Mouse (Mus musculus): ENCODE measurements around the gene Pygo2. TPM values are rescaled to one million over a fixed set of nuclear protein-coding genes. Genes with fewer than 3 reads are reported as not detected.
A peak's percentile ranks its signal among the peaks of the same experiment; 100 is the strongest.

Pygo2 gene
- 40.8 and 45.5 TPM in 2 replicates for polyA plus RNA-seq (2014; fragmentation: Nextera tagmentation; extraction: Ambion mirVana)

DNA sequence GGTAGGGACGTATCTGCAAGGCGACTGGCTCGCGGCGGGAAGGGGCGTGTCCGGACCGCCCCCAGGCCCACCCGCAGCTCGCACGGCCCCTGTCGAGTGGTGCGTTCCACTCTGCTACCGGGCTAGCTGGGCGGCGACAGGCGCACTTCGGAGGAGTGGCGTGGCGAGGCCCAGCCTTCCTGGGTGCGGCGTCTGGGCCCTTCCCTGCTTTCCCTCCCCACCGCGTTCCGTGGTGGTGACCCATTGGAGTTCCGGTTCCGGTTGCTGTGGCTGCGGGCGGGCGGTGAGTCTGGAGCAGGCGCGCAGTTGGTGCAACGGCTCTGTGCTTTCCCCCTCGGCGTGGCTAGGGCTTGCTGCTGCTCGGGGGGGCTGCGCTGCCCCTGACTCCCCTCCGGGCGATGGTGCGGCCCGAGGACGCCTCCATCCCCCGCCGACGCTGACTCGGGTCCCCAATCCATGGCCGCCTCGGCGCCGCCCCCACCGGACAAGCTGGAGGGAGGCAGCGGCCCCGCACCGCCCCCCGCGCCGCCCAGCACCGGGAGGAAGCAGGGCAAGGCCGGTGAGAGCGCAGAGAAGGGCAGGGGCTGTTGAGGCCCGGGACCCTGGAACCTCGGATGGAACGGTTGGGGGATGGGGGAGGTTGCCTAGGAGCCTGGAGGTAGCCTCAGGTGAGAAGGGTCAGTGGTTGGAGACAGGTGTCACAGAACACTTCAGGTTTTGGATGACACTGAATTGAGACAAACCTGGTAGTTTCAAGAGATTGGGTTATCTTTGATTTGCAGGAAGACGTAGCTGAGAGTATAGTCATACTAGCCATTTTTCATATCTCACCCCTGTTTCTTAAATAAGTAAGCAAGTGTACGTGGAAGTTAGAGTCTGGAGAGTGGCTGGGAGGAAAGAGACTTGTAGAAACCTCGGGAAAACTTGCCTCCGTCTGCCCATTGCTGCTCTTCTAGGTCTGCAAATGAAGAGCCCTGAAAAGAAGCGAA lies at the start of gene Pygo2:
Gene Pygo2, plus strand, starts transcription at position 44 of the 989 bp plus-strand sequence.
- ATAC-seq (replicated peaks; ENCODE audit: low FRiP score, low TSS enrichment, low read depth), result peak; percentile 97
- 2% methylated on average over 62 of the region's 68 CpGs for WGBS
- peaks cover 64% of the 10 kb centered on the region for H3K36me3 ChIP-seq (ENCODE audit: control insufficient read depth, insufficient read depth, low read length)

GRCm38 (mm10) chr3:89380291-89380690 lies 49.7 kb upstream of the Pygo2 start:
- WGBS, result 94% methylated on average over 14 of the region's 14 CpGs
- ATAC-seq (replicated peaks; ENCODE audit: low FRiP score, low TSS enrichment, low read depth), result no peak

More for the DNA sequence above, at the start of gene Pygo2:
- Histone ChIP-seq H3K4me1 (replicated peaks; ENCODE audit: control insufficient read depth, insufficient read depth, low read length) (peaks cover 10% of the 10 kb centered on the region), H3K27ac (ENCODE audit: low read depth) (peak within 1 kb of the TSS; percentile 86), H3K4me2 (ENCODE audit: low read length) (peak within 1 kb of the TSS; percentile 71), H3K9me3 (ENCODE audit: control insufficient read depth, low read length) (no peaks in the 10 kb centered on the region), H3K4me3 (ENCODE audit: low read depth, low read length) (peak within 1 kb of the TSS; percentile 98), H3K27me3 (replicated peaks; ENCODE audit: control insufficient read depth, insufficient read depth, low read length) (no peaks in the 10 kb centered on the region), H3K9ac (ENCODE audit: low read length) (peak within 1 kb of the TSS; percentile 90)
- peak; percentile 94 for DNase-seq (ENCODE audit: low spot score)

GRCm38 (mm10) chr3:89380711-89381110 lies 49.3 kb upstream of the Pygo2 start:
- Histone ChIP-seq H3K4me3 (ENCODE audit: low read depth, low read length) (no peak overlapping the region), H3K9ac (ENCODE audit: low read length) (no peak overlapping the region), H3K9me3 (ENCODE audit: control insufficient read depth, low read length) (no peaks in the 10 kb centered on the region), H3K36me3 (ENCODE audit: control insufficient read depth, insufficient read depth, low read length) (peaks cover 7% of the 10 kb centered on the region), H3K27me3 (replicated peaks; ENCODE audit: control insufficient read depth, insufficient read depth, low read length) (no peaks in the 10 kb centered on the region), H3K27ac (ENCODE audit: low read depth) (no peak overlapping the region), H3K4me1 (replicated peaks; ENCODE audit: control insufficient read depth, insufficient read depth, low read length) (peaks cover 22% of the 10 kb centered on the region), H3K4me2 (ENCODE audit: low read length) (no peak overlapping the region)
- no peak for DNase-seq (ENCODE audit: low spot score)
- 93% methylated on average over 18 of the region's 18 CpGs for WGBS
- no peak for ATAC-seq (replicated peaks; ENCODE audit: low FRiP score, low TSS enrichment, low read depth)

More at GRCm38 (mm10) chr3:89380291-89380690, 49.7 kb upstream of the Pygo2 start:
- H3K4me1 ChIP-seq (replicated peaks; ENCODE audit: control insufficient read depth, insufficient read depth, low read length), result peaks cover 18% of the 10 kb centered on the region
- no peak for DNase-seq (ENCODE audit: low spot score)
- no peak overlapping the region for H3K9ac ChIP-seq (ENCODE audit: low read length)
- H3K9me3 ChIP-seq (ENCODE audit: control insufficient read depth, low read length), result no peaks in the 10 kb centered on the region
- H3K27ac ChIP-seq (ENCODE audit: low read depth), result no peak overlapping the region
- no peak overlapping the region for H3K4me3 ChIP-seq (ENCODE audit: low read depth, low read length)
- H3K4me2 ChIP-seq (ENCODE audit: low read length), result no peak overlapping the region
- H3K36me3 ChIP-seq (ENCODE audit: control insufficient read depth, insufficient read depth, low read length), result peaks cover 7% of the 10 kb centered on the region
- H3K27me3 ChIP-seq (replicated peaks; ENCODE audit: control insufficient read depth, insufficient read depth, low read length), result no peaks in the 10 kb centered on the region

GRCm38 (mm10) chr3:89381233-89381632 lies 48.8 kb upstream of the Pygo2 start:
- Histone ChIP-seq H3K36me3 (ENCODE audit: control insufficient read depth, insufficient read depth, low read length) (peaks cover 7% of the 10 kb centered on the region), H3K9me3 (ENCODE audit: control insufficient read depth, low read length) (no peaks in the 10 kb centered on the region), H3K27ac (ENCODE audit: low read depth) (no peak overlapping the region), H3K4me3 (ENCODE audit: low read depth, low read length) (no peak overlapping the region), H3K4me1 (replicated peaks; ENCODE audit: control insufficient read depth, insufficient read depth, low read length) (peaks cover 23% of the 10 kb centered on the region), H3K9ac (ENCODE audit: low read length) (no peak overlapping the region), H3K4me2 (ENCODE audit: low read length) (no peak overlapping the region), H3K27me3 (replicated peaks; ENCODE audit: control insufficient read depth, insufficient read depth, low read length) (no peaks in the 10 kb centered on the region)
- WGBS, result 76% methylated on average over 11 of the region's 11 CpGs
- ATAC-seq (replicated peaks; ENCODE audit: low FRiP score, low TSS enrichment, low read depth) (no peak), DNase-seq (ENCODE audit: low spot score) (no peak)

DNA sequence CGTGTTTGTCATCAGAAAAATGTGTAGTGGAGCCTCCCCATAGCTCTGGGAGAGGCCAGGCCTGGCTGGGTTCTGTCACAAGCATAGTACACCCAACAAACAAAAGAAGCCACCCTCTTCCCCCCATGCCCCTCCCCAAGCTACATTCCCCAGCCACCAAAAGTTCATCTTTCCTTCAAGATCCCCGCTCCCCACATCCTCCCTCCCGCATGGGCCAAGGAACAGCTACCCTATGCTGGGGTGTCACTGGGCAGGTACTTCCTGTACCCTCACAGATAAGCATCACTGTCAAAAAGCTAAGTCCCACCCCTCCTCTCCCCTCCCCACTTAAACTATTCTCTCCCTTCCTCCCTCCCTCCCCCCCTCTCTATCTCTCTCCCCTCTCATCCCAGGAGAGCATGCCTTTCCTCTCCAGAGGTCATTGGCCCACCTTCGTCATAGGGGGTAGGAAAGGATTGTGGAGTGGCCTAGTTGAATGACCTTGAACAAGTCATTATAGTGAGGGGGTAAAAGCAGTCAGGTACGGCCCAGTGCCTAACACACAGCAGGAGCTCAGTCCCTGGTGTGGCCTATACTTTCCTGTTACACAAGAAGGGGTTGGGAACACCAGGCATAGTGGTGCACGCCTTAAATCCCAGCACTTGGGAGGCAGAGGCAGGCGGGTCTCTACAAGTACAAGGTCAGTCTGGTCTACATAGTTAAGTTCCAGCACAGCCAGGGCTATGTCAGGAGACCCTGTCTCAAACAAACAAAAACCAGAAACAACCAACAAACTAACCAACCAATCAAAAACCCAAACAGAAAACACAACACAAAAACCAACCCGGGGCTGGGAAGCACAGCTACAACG lies 47.8 kb upstream of the Pygo2 start:
- H3K9me3 ChIP-seq (ENCODE audit: control insufficient read depth, low read length), result no peaks in the 10 kb centered on the region
- no peak overlapping the region for H3K9ac ChIP-seq (ENCODE audit: low read length)
- peaks cover 32% of the 10 kb centered on the region for H3K4me1 ChIP-seq (replicated peaks; ENCODE audit: control insufficient read depth, insufficient read depth, low read length)
- ATAC-seq (replicated peaks; ENCODE audit: low FRiP score, low TSS enrichment, low read depth) (no peak), DNase-seq (ENCODE audit: low spot score) (no peak)
- 84% methylated on average over 9 of the region's 9 CpGs for WGBS
- peaks cover 7% of the 10 kb centered on the region for H3K36me3 ChIP-seq (ENCODE audit: control insufficient read depth, insufficient read depth, low read length)
- no peaks in the 10 kb centered on the region for H3K27me3 ChIP-seq (replicated peaks; ENCODE audit: control insufficient read depth, insufficient read depth, low read length)
- no peak overlapping the region for H3K27ac ChIP-seq (ENCODE audit: low read depth)
- H3K4me3 ChIP-seq (ENCODE audit: low read depth, low read length), result no peak overlapping the region
- H3K4me2 ChIP-seq (ENCODE audit: low read length), result no peak overlapping the region

DNA sequence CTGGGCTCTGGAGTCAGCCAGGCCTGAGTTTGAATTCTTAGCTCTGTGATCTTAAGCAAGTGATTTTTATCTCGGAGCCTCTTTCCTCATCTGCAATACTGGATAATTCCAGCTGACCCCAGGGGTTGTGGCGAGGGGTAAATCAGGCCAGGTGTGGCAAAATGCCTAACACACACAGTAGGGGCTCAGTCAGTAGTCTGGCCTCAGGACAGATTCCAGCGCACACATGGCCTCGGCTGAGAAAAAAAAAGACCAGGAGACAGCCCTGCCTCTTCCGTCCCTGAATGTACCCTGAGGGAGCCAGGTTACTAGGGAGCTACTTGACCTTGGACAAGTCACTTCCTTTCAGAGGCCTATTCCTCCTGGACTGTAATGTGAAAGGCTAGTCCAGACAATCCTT lies 47.1 kb upstream of the Pygo2 start:
- no peak for DNase-seq (ENCODE audit: low spot score)
- WGBS, result 77% methylated on average over 5 of the region's 5 CpGs
- Histone ChIP-seq H3K27me3 (replicated peaks; ENCODE audit: control insufficient read depth, insufficient read depth, low read length) (no peaks in the 10 kb centered on the region), H3K9ac (ENCODE audit: low read length) (no peak overlapping the region), H3K27ac (ENCODE audit: low read depth) (no peak overlapping the region), H3K4me3 (ENCODE audit: low read depth, low read length) (no peak overlapping the region), H3K4me2 (ENCODE audit: low read length) (no peak overlapping the region), H3K9me3 (ENCODE audit: control insufficient read depth, low read length) (no peaks in the 10 kb centered on the region), H3K36me3 (ENCODE audit: control insufficient read depth, insufficient read depth, low read length) (peaks cover 7% of the 10 kb centered on the region), H3K4me1 (replicated peaks; ENCODE audit: control insufficient read depth, insufficient read depth, low read length) (peaks cover 32% of the 10 kb centered on the region)
- no peak for ATAC-seq (replicated peaks; ENCODE audit: low FRiP score, low TSS enrichment, low read depth)

DNA sequence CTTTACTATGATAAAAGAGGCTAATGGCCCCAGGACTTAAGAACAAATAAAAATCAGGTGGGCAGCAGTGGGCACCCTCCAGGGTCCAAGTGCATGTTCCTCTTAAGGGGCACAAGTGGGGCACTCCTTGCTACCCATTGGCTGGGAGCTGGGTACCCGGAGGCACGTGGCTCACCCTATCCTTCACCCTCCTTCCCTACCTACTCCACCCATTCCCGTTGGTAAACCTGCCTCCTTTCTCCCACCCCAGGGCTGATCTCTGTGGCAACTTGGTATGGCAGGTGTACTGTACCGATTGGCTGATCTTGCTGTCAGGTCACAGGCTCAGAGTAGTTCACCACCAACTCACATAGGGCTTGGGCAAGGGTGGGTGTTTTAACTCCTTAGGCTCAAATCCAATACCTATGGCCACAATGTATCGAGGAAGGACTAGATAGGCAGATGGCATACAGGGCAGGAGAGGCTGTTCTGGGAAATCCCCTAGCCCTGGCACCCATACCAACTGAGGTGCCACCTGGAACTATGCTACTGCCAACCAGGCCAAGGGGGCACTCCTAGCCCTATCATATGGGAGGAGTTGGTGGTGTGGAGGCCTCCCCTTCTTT lies 46.3 kb upstream of the Pygo2 start:
- no peak overlapping the region for H3K27ac ChIP-seq (ENCODE audit: low read depth)
- no peak overlapping the region for H3K9ac ChIP-seq (ENCODE audit: low read length)
- DNase-seq (ENCODE audit: low spot score) (no peak), ATAC-seq (replicated peaks; ENCODE audit: low FRiP score, low TSS enrichment, low read depth) (no peak)
- H3K4me2 ChIP-seq (ENCODE audit: low read length), result no peak overlapping the region
- H3K27me3 ChIP-seq (replicated peaks; ENCODE audit: control insufficient read depth, insufficient read depth, low read length), result no peaks in the 10 kb centered on the region
- H3K4me1 ChIP-seq (replicated peaks; ENCODE audit: control insufficient read depth, insufficient read depth, low read length), result peaks cover 27% of the 10 kb centered on the region; the same call in 1 of the 2 replicates
- peaks cover 7% of the 10 kb centered on the region for H3K36me3 ChIP-seq (ENCODE audit: control insufficient read depth, insufficient read depth, low read length)
- WGBS, result 87% methylated on average over 5 of the region's 5 CpGs
- no peak overlapping the region for H3K4me3 ChIP-seq (ENCODE audit: low read depth, low read length)
- H3K9me3 ChIP-seq (ENCODE audit: control insufficient read depth, low read length), result no peaks in the 10 kb centered on the region

Measured in intestine, embryonic 14.5 days (tissue).